Mouse (Mus musculus): Measurements from ENCODE around the gene Obscn.

Gene Obscn

DNA sequence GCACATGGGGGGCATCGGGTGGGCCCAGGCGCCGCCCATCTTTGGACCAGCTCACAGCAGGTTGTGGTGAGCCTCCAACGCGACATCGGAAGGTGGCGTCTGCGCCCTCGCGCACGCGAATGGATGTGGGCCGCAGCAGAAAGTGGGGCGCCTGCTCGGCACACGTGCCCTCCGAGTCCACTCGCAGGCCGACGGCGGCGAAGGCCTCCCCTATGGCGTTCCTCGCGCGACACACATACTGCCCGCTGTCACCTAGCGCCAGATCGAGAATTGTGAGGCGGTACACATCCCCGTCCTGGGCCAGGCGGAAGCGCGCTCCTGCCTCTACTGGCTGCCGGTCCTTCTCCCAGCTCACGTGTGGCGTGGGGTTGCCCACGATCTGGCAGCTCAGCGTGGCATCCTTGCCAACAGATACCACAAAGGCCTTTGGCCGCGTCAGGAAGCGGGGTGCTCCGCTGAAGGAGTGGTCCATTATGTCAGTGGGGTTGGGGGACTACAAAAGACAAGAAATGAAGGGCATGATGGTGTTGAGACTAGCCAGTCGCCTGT lies at the start of gene Obscn:
Obscn (minus strand) TSS at position 499 of the 549 bp plus-strand sequence.
- no peak for DNase-seq (ENCODE audit: low spot score)

- no peak for DNase-seq (ENCODE audit: low spot score)
Measured at GRCm38 (mm10) chr11:59185490-59185889, 49.3 kb upstream of the Obscn start.

DNA sequence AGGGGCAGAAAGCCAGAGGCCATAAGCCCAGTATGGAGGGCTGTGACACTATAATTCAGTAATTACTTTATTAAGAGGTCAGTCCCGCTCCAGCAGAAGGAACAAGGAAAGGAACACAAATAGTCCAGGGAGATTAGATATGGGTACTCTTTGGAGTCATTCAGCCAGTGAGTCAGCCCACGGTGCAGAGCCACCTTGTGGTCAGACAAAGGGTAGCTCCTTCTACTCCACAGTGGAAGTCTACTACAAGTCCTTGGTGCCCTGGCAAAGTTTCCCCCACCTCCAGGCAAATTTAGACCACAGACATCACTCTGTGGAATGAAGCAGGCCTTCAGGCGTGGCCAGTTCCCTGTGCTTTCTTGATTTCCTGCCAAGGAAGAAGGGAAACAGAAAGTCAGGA lies 47.6 kb upstream of the Obscn start:
- peak; percentile 67 for DNase-seq (ENCODE audit: low spot score)

GRCm38 (mm10) chr11:59182864-59183331 lies 46.7 kb upstream of the Obscn start, which contains the start of gene Gjc2:
TSS of gene Gjc2 (minus strand) at chr11:59183213.
- peak; percentile 60 for DNase-seq (ENCODE audit: low spot score)

GRCm38 (mm10) chr11:59176921-59177320 lies 40.7 kb upstream of the Obscn start:
- no peak for DNase-seq (ENCODE audit: low spot score)

DNA sequence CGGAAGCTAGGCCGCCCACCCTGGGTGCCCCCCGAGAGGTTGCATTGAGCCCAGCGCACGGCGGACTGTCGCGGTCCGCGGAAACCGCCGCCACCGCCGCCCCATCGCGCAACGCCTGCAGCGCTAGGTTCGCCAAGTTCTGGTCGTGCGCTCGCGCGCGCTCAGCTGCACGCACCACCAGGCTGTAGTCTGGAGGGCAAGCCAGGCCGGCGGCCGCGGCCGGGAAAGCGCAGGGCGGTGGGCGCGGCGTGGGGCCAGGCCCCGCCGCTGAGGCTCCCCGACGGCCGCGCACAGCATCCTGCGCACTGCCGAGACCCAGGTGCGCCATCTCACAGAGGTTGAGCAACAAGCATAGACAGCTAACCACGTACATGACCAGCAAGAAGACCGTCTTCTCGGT lies 40.3 kb upstream of the Obscn start:
- DNase-seq (ENCODE audit: low spot score) = no peak

DNA sequence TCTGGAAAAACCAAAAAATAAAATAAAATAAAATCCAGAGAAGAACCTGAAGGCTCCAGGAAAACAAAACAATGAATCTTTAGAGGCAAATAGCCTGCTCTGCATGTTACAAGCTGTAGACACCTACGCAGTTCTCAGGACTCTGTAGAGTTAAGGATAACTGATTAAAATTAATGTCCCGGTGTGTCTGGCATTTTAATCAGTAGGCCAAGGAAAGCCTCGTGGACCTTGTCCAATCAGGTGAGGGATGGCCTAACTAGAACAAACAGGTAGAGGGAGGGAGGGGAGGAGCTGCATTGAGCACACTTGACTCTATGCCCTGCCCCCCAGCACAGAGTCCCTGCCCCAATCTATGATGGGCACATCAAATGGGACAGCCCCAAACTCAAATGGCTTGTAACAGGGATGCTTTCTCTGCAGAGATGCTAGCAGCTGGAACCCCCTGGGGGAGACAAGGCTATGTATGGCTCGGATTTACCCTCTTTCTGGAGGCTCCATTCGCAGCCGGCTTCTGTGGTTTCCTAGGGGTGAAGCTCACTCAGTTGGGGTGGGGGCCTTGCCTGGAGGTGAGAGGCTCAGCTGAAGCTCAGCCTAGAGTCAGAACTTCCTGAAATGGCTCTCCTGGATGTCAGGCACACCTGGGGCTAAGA lies 38.1 kb upstream of the Obscn start:
- no peak for DNase-seq (ENCODE audit: low spot score)

GRCm38 (mm10) chr11:59170549-59170948 lies 34.3 kb upstream of the Obscn start:
- no peak for DNase-seq (ENCODE audit: low spot score)

DNA sequence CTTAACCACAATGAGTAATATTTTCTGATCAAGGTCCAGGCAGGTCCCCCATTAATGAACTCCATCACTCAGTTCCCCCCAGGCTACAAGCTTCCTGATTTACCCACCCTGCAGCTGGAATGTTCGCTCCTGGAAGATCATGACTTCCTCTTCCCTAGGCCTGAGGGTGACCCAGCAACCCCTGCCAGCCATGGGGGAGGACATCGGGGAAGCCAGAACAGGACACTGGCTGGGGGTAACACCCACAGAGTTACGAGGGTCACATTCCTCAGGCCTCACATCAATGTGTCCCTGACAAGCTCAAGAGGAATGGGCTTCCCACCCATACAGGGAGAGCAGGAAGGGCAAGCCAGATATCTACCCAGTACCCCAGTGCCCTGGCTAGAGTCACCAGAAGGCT lies 33.6 kb upstream of the Obscn start:
- DNase-seq (ENCODE audit: low spot score) = no peak

GRCm38 (mm10) chr11:59165616-59166241 lies 29.5 kb upstream of the Obscn start:
- DNase-seq (ENCODE audit: low spot score) = no peak

GRCm38 (mm10) chr11:59164384-59164783 lies 28.2 kb upstream of the Obscn start:
- no peak for DNase-seq (ENCODE audit: low spot score)

DNA sequence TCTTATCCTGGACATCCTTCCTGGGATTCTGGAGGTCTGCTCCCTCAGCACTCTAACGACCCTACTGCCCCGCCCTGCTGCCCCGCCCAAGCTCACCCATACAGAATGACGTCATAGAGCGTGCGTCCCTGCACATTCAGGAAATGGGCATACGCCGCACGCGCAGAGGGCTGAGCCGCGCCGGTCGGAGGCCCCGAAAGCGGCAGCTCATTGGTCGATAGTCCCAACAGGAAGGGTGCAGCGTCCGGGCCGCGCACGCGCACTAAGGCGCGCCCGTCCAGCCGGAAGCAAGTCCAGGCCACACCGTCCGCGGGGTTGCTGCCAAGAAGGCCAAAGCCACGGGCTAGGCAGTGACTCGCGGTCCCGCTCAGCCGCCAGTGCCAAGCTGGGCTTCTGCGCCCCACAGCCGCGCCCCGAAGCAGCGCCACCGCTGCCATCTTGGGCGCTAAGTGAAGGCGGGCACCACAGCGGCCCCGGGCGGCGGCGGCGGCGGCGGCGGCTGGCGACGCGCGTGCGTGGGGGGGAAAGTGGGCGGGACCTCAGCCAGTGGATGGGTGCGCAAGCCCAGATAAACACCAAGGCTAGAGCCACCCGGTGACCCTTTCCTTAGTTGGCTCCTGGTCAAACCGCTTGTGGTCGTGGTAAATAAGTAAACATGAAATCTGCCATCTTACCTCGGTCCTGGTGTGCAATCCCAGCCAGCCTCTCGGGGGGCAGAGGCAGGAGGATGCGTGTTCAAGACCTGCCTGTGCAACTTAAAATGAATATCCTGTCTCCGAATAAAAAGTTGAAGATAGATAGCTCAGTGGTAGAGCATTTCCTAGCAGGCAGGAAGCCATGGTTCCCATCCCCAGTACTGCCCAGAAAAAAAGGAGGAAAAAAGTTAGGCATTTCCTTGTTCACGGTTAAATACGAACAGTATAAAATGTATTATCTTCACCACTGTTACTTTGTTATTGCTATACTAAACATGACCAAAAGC lies 27.3 kb upstream of the Obscn start, which contains the start of gene Iba57:
Iba57 (minus strand) TSS at position 485 of the 982 bp plus-strand sequence.
- peak; percentile 99 for DNase-seq (ENCODE audit: low spot score)

GRCm38 (mm10) chr11:59162443-59163254 lies 26.4 kb upstream of the Obscn start:
- DNase-seq (ENCODE audit: low spot score) = no peak

DNA sequence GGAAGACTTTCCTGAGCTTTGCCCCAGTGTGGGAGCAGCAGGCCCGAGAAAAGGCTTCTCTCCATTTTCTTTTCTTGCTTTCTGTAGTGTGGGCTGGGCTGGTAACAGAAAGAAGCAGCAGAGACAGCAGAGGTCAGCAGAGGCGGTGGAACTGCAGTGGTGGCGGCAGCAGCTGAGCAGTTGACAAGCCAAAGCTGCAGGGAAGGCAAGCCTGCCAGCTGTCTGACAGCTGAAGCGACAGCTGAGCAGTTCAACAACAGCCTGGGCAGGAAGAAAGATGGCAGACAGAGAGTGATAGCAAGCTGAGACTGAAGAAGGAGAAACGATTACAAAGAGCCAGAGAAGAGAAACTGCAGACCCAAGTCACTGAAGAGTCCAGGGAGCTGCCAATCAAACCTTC lies 25.2 kb upstream of the Obscn start:
- no peak for DNase-seq (ENCODE audit: low spot score)

DNA sequence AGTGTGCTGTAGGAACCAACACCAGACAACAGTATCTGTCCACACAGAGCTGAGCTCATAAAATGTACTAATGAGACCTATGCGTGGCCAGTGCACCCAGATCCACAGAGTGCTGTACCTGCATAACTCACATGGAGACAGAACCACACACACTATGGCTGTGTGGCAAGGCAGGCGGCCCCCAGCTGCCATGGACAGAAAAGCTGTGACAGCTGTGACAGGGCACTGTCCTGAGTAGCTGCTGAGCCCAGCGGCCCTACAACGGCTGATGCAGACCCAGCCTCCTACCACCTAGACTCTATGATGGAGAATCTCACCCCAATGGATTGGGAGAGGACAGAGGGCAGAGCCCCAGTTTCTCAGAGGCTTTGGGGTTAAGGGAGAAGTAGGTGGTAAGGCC lies 23.4 kb upstream of the Obscn start:
- DNase-seq (ENCODE audit: low spot score) = no peak

- DNase-seq (ENCODE audit: low spot score) = no peak
Measured at GRCm38 (mm10) chr11:59159099-59159498, 22.9 kb upstream of the Obscn start.

GRCm38 (mm10) chr11:59155900-59156299 lies 19.7 kb upstream of the Obscn start:
- no peak for DNase-seq (ENCODE audit: low spot score)

DNA sequence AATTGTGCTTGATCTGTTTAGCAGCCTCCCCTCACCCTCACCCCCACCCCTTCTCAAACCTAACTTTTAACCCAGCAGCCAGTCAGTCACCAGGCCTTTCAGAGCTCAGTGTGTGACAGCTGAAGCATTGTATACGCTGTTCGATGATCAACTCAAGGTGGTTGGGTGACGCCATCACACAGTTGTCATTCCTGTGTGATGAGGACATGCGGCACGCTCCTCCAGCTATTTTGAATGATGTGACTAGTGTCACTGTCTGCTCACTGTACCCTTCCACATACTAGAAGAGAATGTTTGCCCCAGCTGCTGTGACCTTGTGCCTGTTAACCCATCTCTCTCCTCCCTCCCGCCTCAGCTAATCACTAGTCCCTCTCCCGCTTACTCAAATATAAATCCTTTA lies 18.0 kb upstream of the Obscn start:
- DNase-seq (ENCODE audit: low spot score) = no peak

GRCm38 (mm10) chr11:59151729-59152128 lies 15.5 kb upstream of the Obscn start:
- DNase-seq (ENCODE audit: low spot score) = no peak

GRCm38 (mm10) chr11:59149302-59149701 lies 13.1 kb upstream of the Obscn start:
- DNase-seq (ENCODE audit: low spot score) = no peak

- DNase-seq (ENCODE audit: low spot score) = no peak
Measured at GRCm38 (mm10) chr11:59142962-59143361, 6.8 kb upstream of the Obscn start.
